Mouse (Mus musculus): Measurements from ENCODE around the gene Arhgap6.
"Not testable (repeated sequence)": the region's sequence is repeated elsewhere in the genome, so short reads cannot be mapped to it uniquely, and the experiment has no call there.

Arhgap6 gene

GRCm38 (mm10) chrX:169319066-169319760 lies 524.3 kb downstream of the Arhgap6 start:
- peak; percentile 65 for DNase-seq (ENCODE audit: low read depth)

- peak; percentile 91 for DNase-seq (ENCODE audit: low read depth)
Observed at GRCm38 (mm10) chrX:169319945-169320667, 525.2 kb downstream of the Arhgap6 start, which contains the start of gene Hccs. Gene Hccs (minus strand): TSS chrX:169320372.

GRCm38 (mm10) chrX:169320668-169321005 lies 525.7 kb downstream of the Arhgap6 start:
- not testable (repeated sequence) for DNase-seq (ENCODE audit: low read depth)

GRCm38 (mm10) chrX:169325929-169326595 lies 531.2 kb downstream of the Arhgap6 start:
- no peak for DNase-seq (ENCODE audit: low read depth)

- DNase-seq (ENCODE audit: low read depth), result peak; percentile 49
Observed at GRCm38 (mm10) chrX:169332264-169332663, 537.4 kb downstream of the Arhgap6 start.

- no peak for DNase-seq (ENCODE audit: low read depth)
Observed at GRCm38 (mm10) chrX:169337559-169337958, 542.7 kb downstream of the Arhgap6 start.

- DNase-seq (ENCODE audit: low read depth), result no peak
Observed at GRCm38 (mm10) chrX:169338213-169338612, 543.3 kb downstream of the Arhgap6 start.
